Mouse (Mus musculus) cerebellum, adult 11 months (tissue): ENCODE data around the gene Pde10a.
"Not testable (repeated sequence)": the region's sequence is repeated elsewhere in the genome, so short reads cannot be mapped to it uniquely, and the experiment has no call there.

Source experiments
- DNase-seq: peaks from one replicate; pipeline ENCODE4 v3.0.0; 2022

The Pde10a gene

DNA sequence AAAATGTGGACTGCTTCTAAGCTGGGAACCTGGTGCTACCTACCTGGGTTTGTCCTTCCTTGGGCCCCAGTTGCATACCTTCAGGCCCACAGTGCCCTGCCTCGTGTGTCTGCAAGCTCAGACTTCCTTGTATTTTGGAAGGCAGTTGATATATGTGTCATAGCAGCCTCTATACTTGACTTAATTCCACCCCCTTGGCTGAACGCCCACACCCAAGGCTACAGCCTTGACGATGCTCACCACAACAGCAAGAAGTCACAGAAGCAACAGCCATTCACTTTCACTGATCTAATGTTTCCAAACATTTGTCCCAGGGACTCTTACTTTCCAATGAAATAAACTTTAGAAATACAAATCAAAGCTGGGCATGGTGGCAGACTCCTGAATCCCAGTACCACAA is 123.1 kb downstream of the Pde10a start:
- DNase-seq, result no peak

GRCm38 (mm10) chr17:8652681-8653262 is 127.6 kb downstream of the Pde10a start:
- DNase-seq, result no peak

GRCm38 (mm10) chr17:8657661-8658060 is 132.5 kb downstream of the Pde10a start:
- no peak for DNase-seq

DNA sequence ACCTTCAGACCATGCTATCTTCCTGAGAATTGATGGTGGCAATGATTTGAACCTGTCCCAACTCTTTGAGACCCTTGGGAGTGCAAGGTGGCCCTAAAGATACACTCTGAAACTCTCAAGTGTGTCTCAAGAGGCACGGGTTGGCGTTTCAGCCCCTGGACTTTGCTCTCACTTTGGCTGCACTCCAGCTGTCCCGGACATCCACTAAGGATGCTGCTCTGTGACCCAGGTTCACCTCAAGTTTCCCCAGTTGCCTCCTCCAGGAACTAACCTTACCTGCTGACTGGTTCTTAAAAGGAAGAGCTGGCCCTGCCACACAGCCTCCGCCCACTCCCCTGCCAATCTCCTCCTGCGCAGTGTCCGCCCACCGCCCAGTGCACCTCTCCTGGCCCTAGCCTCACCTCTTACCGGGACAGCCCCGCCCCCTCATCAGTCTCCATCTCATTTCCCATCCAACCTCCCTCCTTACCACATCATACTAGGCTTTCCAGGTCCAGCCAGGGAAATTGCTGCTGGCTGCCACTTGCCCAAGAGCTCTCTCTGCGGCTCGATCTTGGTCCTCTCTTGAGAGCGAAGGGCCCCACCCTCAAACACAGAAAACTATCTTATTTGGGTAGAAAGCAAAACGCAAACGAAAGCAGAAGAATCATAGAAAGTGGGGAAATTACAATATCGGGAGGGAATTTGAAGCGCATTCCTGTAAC is 133.7 kb downstream of the Pde10a start:
- DNase-seq, result no peak

DNA sequence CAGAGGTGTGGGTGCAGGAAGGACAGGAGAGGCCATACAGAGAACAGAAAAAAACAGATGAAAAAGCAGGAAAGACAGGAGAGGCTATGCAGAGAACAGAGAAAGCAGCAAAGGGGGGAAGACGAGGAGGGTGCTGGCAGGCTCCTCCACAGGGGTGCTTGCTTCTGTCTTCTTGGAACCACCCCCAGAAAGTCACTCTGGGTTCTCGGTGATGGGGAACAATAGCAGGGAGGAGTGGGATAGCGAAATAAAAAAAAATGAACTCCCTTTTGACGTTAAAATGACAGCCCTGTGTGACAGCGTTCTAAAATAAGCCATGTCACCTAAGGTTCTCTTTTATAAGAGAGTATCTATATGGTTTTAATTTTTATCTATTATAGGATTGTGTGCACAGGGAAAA is 141.7 kb downstream of the Pde10a start:
- DNase-seq, result no peak

DNA sequence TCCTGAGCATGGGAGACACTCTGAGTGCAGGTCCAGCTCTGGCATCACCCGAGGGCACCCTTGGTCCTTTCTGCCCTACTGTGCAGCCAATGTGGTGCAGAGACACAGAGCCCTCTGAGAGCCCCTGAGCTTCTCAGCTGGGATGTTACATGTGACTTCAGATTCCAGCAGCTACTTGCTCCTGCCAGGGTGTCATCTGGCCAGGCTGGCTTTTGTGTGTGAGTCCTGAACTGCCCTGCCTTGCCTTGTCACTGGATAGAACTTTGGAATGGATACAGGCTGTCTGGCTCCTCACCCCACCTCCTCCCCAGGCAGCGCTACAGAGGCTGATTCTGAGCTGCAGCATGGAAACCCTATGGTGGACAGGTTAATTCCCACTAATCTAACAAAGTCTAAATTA is 149.5 kb downstream of the Pde10a start:
- DNase-seq, result no peak

- no peak for DNase-seq
Measured at GRCm38 (mm10) chr17:8686356-8686755, 161.2 kb downstream of the Pde10a start.

DNA sequence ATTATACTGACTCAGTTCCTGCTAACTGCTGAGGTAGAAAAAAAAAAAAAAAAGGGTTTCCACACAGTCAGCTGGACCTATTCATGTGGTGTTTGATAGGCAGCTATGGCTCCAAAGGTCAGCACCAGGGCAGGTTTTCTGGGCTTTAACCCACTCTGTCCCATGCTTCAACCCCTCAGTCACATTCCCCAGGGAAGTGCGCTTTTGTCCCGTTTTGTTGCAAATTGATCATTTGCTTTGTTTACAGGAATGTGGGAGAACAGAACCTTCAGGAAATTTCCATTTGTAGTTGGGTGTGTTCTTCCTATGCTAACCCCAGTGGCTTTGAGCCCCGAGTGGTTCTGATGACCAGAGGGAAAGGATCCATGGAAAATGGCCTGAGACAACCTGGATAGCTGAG is 162.9 kb downstream of the Pde10a start:
- DNase-seq, result no peak

DNA sequence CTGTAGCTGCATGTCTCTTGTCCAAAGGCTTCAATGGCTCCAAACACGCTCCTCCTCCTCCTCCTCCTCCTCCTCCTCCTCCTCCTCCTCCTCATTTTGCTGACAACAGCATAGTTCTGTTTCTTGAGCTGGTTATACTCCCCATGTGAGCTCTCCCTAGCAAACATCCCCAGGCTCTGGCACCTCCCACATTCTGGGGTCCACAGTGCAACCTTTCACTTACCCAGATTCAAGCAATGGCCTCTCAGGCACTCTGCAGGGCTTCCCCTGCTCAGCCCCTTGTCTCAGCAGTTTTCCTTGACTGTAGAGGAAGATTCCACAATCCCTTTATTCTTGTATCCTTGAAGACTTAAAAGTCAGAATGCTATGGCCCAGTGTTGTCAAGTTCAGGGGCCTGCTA is 173.1 kb downstream of the Pde10a start:
- DNase-seq, result no peak

GRCm38 (mm10) chr17:8698793-8699192 is 173.6 kb downstream of the Pde10a start:
- DNase-seq, result no peak

GRCm38 (mm10) chr17:8701096-8701495 is 175.9 kb downstream of the Pde10a start:
- no peak for DNase-seq

- peak; percentile 76 for DNase-seq
Measured at GRCm38 (mm10) chr17:8702503-8702902, 177.3 kb downstream of the Pde10a start.

GRCm38 (mm10) chr17:8708006-8708405 is 182.8 kb downstream of the Pde10a start:
- DNase-seq, result no peak

- not testable (repeated sequence) for DNase-seq
Measured at GRCm38 (mm10) chr17:8712734-8713133, 187.6 kb downstream of the Pde10a start.

- DNase-seq, result no peak
Measured at GRCm38 (mm10) chr17:8720961-8721360, 195.8 kb downstream of the Pde10a start.

DNA sequence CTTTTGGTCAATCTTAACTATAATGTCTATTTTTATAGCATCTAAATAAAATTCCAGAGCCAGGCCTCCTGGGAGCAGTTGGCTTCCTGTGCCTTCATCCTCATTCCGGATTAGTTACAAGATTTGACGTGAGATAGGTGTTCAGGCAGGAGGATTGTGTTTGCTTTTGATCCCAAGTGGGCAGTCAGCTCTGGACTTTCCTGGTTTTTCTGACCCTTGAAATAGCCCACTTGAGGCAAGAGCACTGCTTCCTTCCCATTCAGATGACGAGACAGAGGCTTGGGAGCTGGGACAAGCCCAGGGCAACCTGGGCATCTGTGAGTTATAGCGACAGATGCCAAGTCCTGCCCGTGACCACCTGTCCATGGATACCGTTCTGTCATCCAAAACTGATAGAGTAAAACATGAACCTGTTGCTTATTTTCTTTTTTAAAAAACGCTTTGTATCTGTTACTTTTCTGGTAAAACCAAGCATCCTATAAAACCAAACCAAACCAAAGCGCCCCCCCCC is 199.3 kb downstream of the Pde10a start:
- DNase-seq, result peak; percentile 68

GRCm38 (mm10) chr17:8728646-8729045 is 203.5 kb downstream of the Pde10a start:
- DNase-seq, result no peak

DNA sequence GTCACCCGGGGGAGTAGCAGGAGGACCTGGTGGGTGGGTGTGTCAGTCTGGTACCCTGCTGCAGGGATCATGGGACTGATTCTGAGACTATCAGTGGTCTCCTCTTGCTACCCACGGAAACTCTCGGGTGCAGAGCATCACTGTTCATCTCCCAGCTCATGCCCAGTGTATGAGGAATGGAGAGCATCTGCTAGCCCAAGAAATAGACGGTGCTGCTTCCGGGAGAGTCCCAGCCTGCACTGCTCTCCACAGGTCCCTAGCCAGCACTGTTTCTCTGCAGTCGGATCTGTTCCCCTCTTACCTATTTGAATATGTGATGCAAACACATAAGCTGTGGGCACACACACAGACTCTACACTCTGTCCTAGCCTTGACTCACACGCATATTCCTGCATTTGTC is 204.6 kb downstream of the Pde10a start:
- DNase-seq, result no peak

DNA sequence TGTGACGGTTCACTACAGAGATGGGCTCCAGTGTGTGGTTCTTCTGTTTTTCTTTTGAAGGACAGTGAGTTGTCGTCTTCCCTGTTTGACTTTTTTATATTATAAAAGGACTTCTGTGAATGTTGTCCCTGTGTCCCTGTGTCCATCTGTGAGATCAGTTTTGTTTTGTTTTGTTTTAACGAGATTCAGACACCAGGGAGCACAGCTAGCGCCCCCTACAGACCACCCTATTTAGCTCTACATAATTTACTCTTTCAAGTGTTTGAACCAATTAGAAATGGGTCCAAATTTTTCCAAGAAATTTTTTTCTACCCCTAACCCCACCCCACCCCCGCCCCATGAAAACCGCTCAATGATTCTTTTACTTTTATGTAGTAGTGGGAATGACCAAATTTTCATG is 205.9 kb downstream of the Pde10a start:
- DNase-seq, result no peak

DNA sequence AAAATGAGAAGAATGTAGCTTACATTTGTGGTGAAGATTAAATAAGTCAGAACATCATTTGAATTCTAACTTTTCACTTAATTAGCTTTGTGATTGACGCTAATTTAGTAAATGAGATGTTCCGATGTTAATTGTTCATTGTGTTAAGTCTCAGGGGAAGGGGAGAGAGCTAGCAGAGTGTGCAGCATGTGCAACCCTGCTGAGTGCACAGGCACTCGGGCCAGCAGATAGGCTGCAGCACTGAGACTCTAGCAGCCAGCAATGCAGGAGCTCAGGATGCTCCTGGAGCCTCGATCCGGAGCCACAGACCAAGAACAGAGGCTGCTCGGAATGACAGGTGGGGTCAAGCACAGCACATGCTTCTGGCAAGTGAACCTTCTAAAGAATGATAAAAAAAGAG is 211.1 kb downstream of the Pde10a start:
- no peak for DNase-seq

- DNase-seq, result no peak
Measured at GRCm38 (mm10) chr17:8742772-8743171, 217.6 kb downstream of the Pde10a start.

- DNase-seq, result no peak
Measured at GRCm38 (mm10) chr17:8745334-8745733, 220.2 kb downstream of the Pde10a start.

DNA sequence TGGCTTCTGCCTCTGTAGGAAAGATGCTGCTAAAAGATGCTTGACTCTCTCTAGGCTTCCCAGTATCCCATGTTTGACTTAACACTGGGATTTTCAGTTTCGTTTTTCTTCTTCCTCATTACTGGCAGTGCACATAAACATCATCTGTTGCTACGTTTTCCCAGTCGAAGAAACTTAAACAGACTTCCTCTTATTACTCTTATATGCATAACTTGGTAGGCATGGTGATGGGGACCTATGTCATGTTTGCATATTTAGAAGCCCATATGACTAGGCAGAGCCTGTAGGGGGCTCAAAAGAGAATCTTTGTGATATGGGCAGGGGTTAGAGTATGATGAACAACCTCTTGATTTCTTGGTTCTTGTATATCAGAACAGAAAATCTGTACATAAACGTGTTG is 224.3 kb downstream of the Pde10a start:
- DNase-seq, result no peak

DNA sequence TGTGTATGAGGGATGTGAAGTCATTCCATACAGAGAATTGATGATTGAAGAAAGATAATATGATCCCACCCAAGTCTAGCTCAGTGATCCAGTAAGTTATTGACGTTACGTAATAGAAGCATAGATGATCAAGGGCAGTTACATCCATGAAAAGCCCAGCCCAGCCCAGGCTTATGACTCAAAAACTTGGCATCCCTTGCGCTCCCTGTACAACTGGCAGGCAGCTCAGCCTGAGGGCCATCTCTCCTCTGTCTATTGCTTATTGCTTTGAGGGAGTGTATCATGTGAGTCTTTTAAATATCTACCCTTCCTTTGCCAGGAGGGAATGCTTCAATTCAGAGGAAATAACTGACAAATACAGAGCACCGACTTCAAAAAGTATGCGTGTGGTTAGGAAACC is 232.4 kb downstream of the Pde10a start:
- DNase-seq, result no peak

DNA sequence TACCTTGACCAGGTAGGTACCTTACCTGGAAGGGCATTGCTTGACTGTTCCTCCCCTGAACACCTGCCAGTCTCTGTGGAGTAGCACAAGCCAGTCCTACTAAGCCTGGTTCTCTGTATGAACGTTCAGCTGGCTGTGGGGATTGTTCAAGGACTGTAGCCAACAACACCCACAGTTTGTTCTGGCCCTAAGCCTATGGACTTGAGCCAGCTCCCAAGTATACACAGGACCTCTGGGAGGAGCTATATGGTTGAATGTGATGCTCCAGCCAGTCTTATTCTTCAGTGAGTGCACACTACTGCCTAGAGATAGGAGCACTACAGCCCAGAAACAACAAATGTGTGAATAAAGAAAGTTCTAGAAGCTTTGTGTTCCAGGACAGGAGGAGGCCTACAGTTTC is 238.1 kb downstream of the Pde10a start:
- DNase-seq, result peak; percentile 32
